Mouse (Mus musculus): ENCODE results near the gene Npas1. TPM values are rescaled to one million over a fixed set of nuclear protein-coding genes. Genes with fewer than 3 reads are reported as not detected.
A peak's percentile ranks its signal among the peaks of the same experiment; 100 is the strongest.

Gene Npas1
- polyA plus RNA-seq, 1 experiment, result not detected

DNA sequence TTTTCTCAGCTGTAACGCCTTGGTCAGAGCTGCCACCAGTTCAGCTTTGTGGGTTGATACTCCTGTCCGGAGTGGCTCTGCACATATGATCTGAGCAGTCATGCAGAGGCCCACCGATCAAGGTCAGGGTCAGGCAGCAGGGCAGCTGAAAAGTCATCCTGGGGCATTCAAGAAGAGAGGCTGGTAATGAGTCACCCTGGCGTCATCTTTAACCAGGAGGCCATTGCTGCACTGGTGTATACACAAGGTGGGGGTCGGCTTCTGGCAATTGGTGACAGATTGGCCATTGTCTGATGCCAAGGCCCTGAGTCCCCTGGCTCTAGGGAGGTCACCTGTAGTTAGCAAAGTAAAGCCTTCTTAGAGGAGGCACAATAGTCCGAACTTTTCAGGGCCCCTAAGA, 25.9 kb downstream of the Npas1 start:
- no peak overlapping the region for H3K27ac ChIP-seq (ENCODE audit: insufficient read depth, low read depth, low read length)

DNA sequence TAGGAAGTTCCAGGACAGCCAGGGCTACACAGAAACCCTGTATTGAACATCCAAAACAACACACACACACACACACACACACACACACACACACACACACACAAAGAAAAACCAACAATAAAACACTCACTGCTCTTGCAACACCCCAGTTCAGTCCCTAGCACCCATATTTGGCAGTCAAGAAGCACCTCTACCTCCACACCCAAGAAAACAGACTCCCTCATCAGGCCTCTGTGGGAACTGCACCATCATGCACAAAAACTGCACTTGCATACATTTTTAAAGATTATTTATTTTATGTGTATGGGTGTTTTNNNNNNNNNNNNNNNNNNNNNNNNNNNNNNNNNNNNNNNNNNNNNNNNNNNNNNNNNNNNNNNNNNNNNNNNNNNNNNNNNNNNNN, 36.3 kb downstream of the Npas1 start:
- no peaks in the 10 kb centered on the region for H3K4me1 ChIP-seq (ENCODE audit: control insufficient read depth, insufficient read depth, low read length)
- TF ChIP-seq CTCF (IDR thresholded peaks at IDR 0.05; ENCODE audit: insufficient read depth, low read depth, low read length), result no peak
- no peak for TF ChIP-seq POLR2A (IDR thresholded peaks at IDR 0.05; ENCODE audit: insufficient read depth, low read depth, low read length)
- H3K4me3 ChIP-seq (ENCODE audit: insufficient read depth, low read depth, low read length), result no peak overlapping the region
- no peak overlapping the region for H3K27ac ChIP-seq (ENCODE audit: insufficient read depth, low read depth, low read length)

More for the DNA sequence above, 25.9 kb downstream of the Npas1 start:
- WGBS, result 87% methylated on average over 6 of the region's 6 CpGs
- H3K4me1 ChIP-seq (ENCODE audit: control insufficient read depth, insufficient read depth, low read length), result peaks cover 6% of the 10 kb centered on the region
- no peak overlapping the region for H3K4me3 ChIP-seq (ENCODE audit: insufficient read depth, low read depth, low read length)
- TF ChIP-seq POLR2A (IDR thresholded peaks at IDR 0.05; ENCODE audit: insufficient read depth, low read depth, low read length) (no peak), CTCF (IDR thresholded peaks at IDR 0.05; ENCODE audit: insufficient read depth, low read depth, low read length) (no peak)

GRCm38 (mm10) chr7:16435088-16435487, 42.4 kb downstream of the Npas1 start:
- WGBS, result 87% methylated on average over 9 of the region's 9 CpGs
- H3K4me1 ChIP-seq (ENCODE audit: control insufficient read depth, insufficient read depth, low read length), result no peaks in the 10 kb centered on the region
- H3K27ac ChIP-seq (ENCODE audit: insufficient read depth, low read depth, low read length), result no peak overlapping the region
- no peak overlapping the region for H3K4me3 ChIP-seq (ENCODE audit: insufficient read depth, low read depth, low read length)
- TF ChIP-seq POLR2A (IDR thresholded peaks at IDR 0.05; ENCODE audit: insufficient read depth, low read depth, low read length), result no peak
- TF ChIP-seq CTCF (IDR thresholded peaks at IDR 0.05; ENCODE audit: insufficient read depth, low read depth, low read length), result no peak

DNA sequence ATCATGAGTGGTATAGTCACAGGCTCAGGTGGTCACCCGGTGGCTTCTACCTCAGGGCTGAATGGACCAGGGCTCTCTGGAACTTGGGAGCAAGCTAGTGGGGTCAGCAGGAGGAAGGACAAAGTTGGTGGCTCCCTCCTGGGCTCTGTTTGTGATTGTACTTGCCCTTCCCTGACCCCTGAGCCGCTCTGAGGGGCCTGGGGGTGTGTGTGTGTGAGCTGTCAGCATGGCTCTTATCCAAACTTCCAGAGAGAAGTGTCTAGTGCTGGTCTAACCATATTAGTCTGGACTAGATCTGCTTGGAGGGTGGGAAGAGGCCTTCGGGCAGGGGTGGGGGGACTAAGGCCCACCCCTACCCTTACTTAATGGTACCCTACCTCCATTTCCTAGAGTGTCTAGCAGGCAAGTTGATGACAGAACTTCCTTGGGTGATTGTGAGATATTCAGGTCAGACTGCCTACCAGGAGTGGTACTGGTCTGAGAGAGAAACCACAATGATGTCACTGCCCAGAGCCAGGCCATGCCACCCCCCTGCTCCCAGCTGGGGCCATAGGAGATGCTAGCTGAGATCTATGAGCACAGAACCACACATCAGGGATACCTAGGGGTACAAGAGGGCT, 44.1 kb downstream of the Npas1 start:
- WGBS, result 84% methylated on average over 3 of the region's 3 CpGs
- no peak overlapping the region for H3K4me3 ChIP-seq (ENCODE audit: insufficient read depth, low read depth, low read length)
- TF ChIP-seq POLR2A (IDR thresholded peaks at IDR 0.05; ENCODE audit: insufficient read depth, low read depth, low read length) (no peak), CTCF (IDR thresholded peaks at IDR 0.05; ENCODE audit: insufficient read depth, low read depth, low read length) (no peak)
- no peaks in the 10 kb centered on the region for H3K4me1 ChIP-seq (ENCODE audit: control insufficient read depth, insufficient read depth, low read length)
- no peak overlapping the region for H3K27ac ChIP-seq (ENCODE audit: insufficient read depth, low read depth, low read length)

DNA sequence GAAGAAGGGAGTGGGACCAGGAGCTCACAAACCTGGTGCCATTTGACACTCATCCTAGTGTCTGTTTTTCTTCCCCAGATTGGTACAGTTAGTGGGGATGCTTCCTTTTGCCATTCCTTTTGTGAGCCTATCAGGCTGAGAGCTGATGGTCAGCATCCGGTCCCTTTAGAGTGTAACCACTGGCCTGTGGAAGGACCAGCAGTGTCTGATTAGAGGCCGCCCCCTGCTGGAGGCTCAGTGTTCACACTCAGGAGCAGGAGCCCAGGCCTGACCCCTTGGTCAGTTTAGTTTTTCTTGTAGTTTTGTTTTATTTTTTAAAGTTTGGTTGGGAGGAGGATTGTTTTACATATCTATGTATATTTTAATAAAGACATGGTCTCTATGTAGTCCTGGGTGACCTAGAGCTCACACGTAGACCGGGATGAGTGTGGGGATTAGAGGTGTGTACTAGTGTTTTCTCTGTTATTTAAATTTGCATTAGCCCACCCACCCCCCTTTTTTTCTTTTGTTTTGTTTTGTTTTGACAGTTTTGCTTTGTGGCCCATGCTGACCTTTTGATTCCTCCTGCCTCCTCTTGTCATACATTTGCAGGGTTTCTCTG, 51.3 kb downstream of the Npas1 start:
- 58% methylated on average over 4 of the region's 4 CpGs for WGBS
- Histone ChIP-seq H3K4me1 (ENCODE audit: control insufficient read depth, insufficient read depth, low read length) (no peaks in the 10 kb centered on the region), H3K4me3 (ENCODE audit: insufficient read depth, low read depth, low read length) (no peak overlapping the region), H3K27ac (ENCODE audit: insufficient read depth, low read depth, low read length) (no peak overlapping the region)
- TF ChIP-seq POLR2A (IDR thresholded peaks at IDR 0.05; ENCODE audit: insufficient read depth, low read depth, low read length) (no peak), CTCF (IDR thresholded peaks at IDR 0.05; ENCODE audit: insufficient read depth, low read depth, low read length) (peak; percentile 60; the same call in 1 of the 2 replicates)

- no peak for TF ChIP-seq CTCF (IDR thresholded peaks at IDR 0.05; ENCODE audit: insufficient read depth, low read depth, low read length)
- Histone ChIP-seq H3K27ac (ENCODE audit: insufficient read depth, low read depth, low read length) (no peak overlapping the region), H3K4me1 (ENCODE audit: control insufficient read depth, insufficient read depth, low read length) (no peaks in the 10 kb centered on the region), H3K4me3 (ENCODE audit: insufficient read depth, low read depth, low read length) (no peak overlapping the region)
- WGBS, result 89% methylated on average over 10 of the region's 10 CpGs
Observed at GRCm38 (mm10) chr7:16425721-16426120, 51.8 kb downstream of the Npas1 start.

- H3K4me1 ChIP-seq (ENCODE audit: control insufficient read depth, insufficient read depth, low read length), result no peaks in the 10 kb centered on the region
- no peak overlapping the region for H3K27ac ChIP-seq (ENCODE audit: insufficient read depth, low read depth, low read length)
- no peak overlapping the region for H3K4me3 ChIP-seq (ENCODE audit: insufficient read depth, low read depth, low read length)
- 86% methylated on average over 9 of the region's 9 CpGs for WGBS
- TF ChIP-seq CTCF (IDR thresholded peaks at IDR 0.05; ENCODE audit: insufficient read depth, low read depth, low read length) (no peak), POLR2A (IDR thresholded peaks at IDR 0.05; ENCODE audit: insufficient read depth, low read depth, low read length) (no peak)
Observed at GRCm38 (mm10) chr7:16423731-16424130, 53.8 kb downstream of the Npas1 start.

DNA sequence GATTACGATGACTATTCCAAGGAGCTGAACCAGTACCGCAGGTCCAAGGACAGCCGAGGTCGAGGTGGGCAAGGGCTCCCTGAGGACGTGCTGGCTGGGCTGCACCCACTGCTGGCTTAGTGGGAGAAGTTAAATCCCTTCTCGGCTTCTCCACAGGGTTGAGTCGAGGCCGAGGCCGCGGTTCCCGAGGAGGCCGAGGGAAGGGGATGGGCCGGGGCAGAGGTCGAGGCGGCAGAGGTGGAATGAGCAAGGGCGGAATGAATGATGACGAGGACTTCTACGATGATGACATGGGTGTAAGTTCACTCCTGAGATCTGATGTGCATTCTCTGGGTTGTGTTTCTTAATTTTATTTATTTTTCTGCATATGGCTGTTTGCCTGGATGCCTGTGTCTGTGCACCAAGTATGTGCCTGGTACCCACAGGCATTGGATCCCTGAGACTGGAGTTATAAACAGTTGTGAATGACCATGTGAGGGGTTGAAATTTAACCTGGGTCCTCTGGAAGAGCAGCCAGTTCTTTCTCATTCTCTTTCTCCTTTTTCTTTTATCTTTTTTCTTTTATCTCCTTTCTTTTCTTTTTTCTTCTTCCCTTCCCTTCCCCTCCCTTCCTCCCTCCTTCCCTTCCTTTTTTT, 55.2 kb downstream of the Npas1 start:
- 91% methylated on average over 18 of the region's 18 CpGs for WGBS
- H3K4me1 ChIP-seq (ENCODE audit: control insufficient read depth, insufficient read depth, low read length), result no peaks in the 10 kb centered on the region
- no peak overlapping the region for H3K4me3 ChIP-seq (ENCODE audit: insufficient read depth, low read depth, low read length)
- TF ChIP-seq CTCF (IDR thresholded peaks at IDR 0.05; ENCODE audit: insufficient read depth, low read depth, low read length) (no peak), POLR2A (IDR thresholded peaks at IDR 0.05; ENCODE audit: insufficient read depth, low read depth, low read length) (no peak)
- no peak overlapping the region for H3K27ac ChIP-seq (ENCODE audit: insufficient read depth, low read depth, low read length)

DNA sequence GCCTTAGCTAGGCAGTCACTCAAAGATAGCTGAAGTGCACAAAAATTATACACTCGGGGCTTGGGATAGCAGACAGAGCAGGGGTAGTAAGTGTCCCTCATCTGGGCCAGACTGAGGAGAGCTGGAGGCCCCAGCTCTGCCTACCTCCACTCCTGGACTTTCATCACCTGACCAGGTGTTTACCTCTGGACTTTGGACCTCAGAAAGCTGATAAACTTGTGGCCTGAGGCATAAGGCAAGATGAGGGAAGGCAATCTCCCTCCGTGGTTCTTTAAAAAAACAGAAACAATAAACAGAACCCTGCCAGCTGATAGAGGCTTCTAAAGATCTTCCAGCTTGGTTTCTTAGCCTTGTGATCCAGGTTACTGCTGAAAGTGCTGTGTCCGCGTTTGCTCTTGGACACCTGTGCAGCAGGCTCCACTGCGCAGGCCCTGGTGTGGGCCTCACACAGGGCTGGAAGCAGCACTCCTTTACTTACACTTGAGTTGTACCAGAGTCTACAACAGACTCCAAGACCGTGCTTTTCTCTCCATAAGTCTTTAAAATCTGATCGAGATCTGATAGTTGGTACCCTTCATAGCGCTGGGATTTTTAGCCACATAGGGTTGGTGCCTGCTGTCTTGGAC, 56.9 kb downstream of the Npas1 start:
- no peak overlapping the region for H3K4me3 ChIP-seq (ENCODE audit: insufficient read depth, low read depth, low read length)
- WGBS, result 95% methylated on average over 8 of the region's 8 CpGs
- H3K4me1 ChIP-seq (ENCODE audit: control insufficient read depth, insufficient read depth, low read length), result peaks cover 4% of the 10 kb centered on the region
- no peak for TF ChIP-seq POLR2A (IDR thresholded peaks at IDR 0.05; ENCODE audit: insufficient read depth, low read depth, low read length)
- TF ChIP-seq CTCF (IDR thresholded peaks at IDR 0.05; ENCODE audit: insufficient read depth, low read depth, low read length), result no peak
- no peak overlapping the region for H3K27ac ChIP-seq (ENCODE audit: insufficient read depth, low read depth, low read length)

All from olfactory bulb, adult 2 months (tissue).